Mouse (Mus musculus): ENCODE results near the gene Tmed4.

GRCm38 (mm10) chr11:6267320-6268254 lies 7.1 kb downstream of the Tmed4 start, which contains the start of gene Ddx56:
- no peak for TF ChIP-seq CTCF (conservative IDR thresholded peaks at IDR 0.05; ENCODE audit: low read length)
- TF ChIP-seq NANOG (IDR thresholded peaks at IDR 0.05; ENCODE audit: borderline replicate concordance, low read length): no peak

All from E14TG2a.4 (cell line).